Mouse (Mus musculus) liver, embryonic 14.5 days (tissue): ENCODE measurements around the gene Kcnk10.

ENCODE experiments used
- CTCF ChIP-seq: IDR thresholded peaks from 2 replicates; pipeline ENCODE4 v1.5.1; 2016; ENCODE audit warnings: antibody characterized with exemption, low read depth, control low read depth
- EP300 ChIP-seq: IDR thresholded peaks from 2 replicates; pipeline ENCODE4 v1.6.1; 2016; ENCODE audit warnings: antibody characterized with exemption, low read depth

DNA sequence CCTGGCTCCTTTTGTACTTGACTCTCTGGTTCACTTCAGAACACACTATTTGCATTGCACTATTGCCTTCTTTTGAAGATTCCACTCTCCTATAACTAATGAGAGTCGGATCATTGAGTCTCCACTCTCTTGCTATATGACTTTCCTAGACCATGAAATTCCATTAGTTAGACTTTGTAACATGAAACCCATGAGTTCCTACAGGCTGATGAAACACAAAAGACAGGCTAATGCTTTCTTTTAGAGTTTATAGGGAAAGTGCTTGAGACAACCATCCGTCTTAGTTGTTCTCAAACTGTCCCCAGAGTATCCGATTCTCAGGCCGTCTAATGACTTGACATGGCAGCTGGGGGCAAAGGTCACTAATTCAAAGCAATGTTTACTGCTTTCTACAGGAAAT, 172.0 kb downstream of the Kcnk10 start:
- no peak for TF ChIP-seq EP300
- no peak for TF ChIP-seq CTCF
